Mouse (Mus musculus) small intestine, adult 2 months (tissue): Measurements from ENCODE around the gene Haus2. TPM values are rescaled to one million over a fixed set of nuclear protein-coding genes. Genes with fewer than 3 reads are reported as not detected.

Source experiments
- H3K27ac ChIP-seq: fragments of 200-500 bp; 2 replicates; pipeline ENCODE4 v1.5.1; 2012; ENCODE audit warnings: low read depth, low read length, control low read depth, inconsistent platforms; ENCODE audit not compliant: insufficient read depth
- H3K27me3 ChIP-seq: fragments of 200-500 bp; 2 replicates; pipeline ENCODE4 v1.6.1; 2012; ENCODE audit warnings: mild to moderate bottlenecking, moderate library complexity, low read length, inconsistent platforms; ENCODE audit not compliant: control insufficient read depth, insufficient read depth
- H3K36me3 ChIP-seq: fragments of 200-500 bp; 2 replicates; pipeline ENCODE4 v1.6.1; 2012; ENCODE audit warnings: mild to moderate bottlenecking, low read length, control low read depth, inconsistent platforms; ENCODE audit not compliant: control insufficient read depth, insufficient read depth
- H3K4me1 ChIP-seq: fragments of 200-500 bp; 2 replicates; pipeline ENCODE4 v1.6.1; 2012; ENCODE audit warnings: low read length, inconsistent platforms, mixed read lengths; ENCODE audit not compliant: control insufficient read depth, insufficient read depth, insufficient read length
- H3K4me3 ChIP-seq: fragments of 200-500 bp; 2 replicates; pipeline ENCODE4 v1.5.1; 2012; ENCODE audit warnings: low read depth, mild to moderate bottlenecking, control low read depth, inconsistent platforms, low read length, moderate library complexity
- CTCF ChIP-seq: fragments of 200-500 bp; IDR thresholded peaks from 2 replicates; pipeline ENCODE4 v1.5.1; 2012; ENCODE audit warnings: low read depth, mild to moderate bottlenecking, control low read depth, inconsistent platforms, low read length, moderate library complexity, mixed read lengths; ENCODE audit not compliant: insufficient replicate concordance, insufficient read length; ENCODE audit errors: extremely low read depth
- POLR2A ChIP-seq: fragments of 200-500 bp; IDR thresholded peaks from 2 replicates; pipeline ENCODE4 v1.6.1; 2012; ENCODE audit warnings: low read depth, mild to moderate bottlenecking, control low read depth, inconsistent platforms, low read length, moderate library complexity
- WGBS: fragments of 180-500 bp; shearing (Covaris S2); methylation state at CpG from one replicate; pipeline ENCODE4 v1.1.7; 2018; 5-methylcytosine and 5-hydroxymethylcytosine counted together
- polyA plus RNA-seq: library from polyadenylated mRNA; depleted of rRNA; stranded (reverse); fragments of >200 nt; gene quantifications from 2 replicates; pipeline ENCODE4 v1.2.3, GENCODE M21; 2012

The Haus2 gene
- polyA plus RNA-seq, 1 experiment = 1.6 TPM

- Histone ChIP-seq H3K36me3 (no peaks in the 10 kb centered on the region), H3K4me1 (no peaks in the 10 kb centered on the region), H3K4me3 (no peak overlapping the region), H3K27ac (no peak overlapping the region), H3K27me3 (no peaks in the 10 kb centered on the region)
- WGBS = 75% methylated on average over 8 of the region's 8 CpGs
- TF ChIP-seq POLR2A (no peak), CTCF (no peak)
These were observed 31.7 kb downstream of the Haus2 start for GRCm38 (mm10) chr2:120640835-120641234.

GRCm38 (mm10) chr2:120643836-120644235 is 34.7 kb downstream of the Haus2 start:
- WGBS = 66% methylated on average over 7 of the region's 7 CpGs
- no peaks in the 10 kb centered on the region for H3K4me1 ChIP-seq
- no peak overlapping the region for H3K4me3 ChIP-seq
- H3K36me3 ChIP-seq = no peaks in the 10 kb centered on the region
- no peak overlapping the region for H3K27ac ChIP-seq
- TF ChIP-seq POLR2A = no peak
- TF ChIP-seq CTCF = no peak
- no peaks in the 10 kb centered on the region for H3K27me3 ChIP-seq

- H3K36me3 ChIP-seq = no peaks in the 10 kb centered on the region
- no peaks in the 10 kb centered on the region for H3K4me1 ChIP-seq
- 69% methylated on average over 4 of the region's 4 CpGs for WGBS
- no peak overlapping the region for H3K27ac ChIP-seq
- no peak overlapping the region for H3K4me3 ChIP-seq
- TF ChIP-seq CTCF = no peak
- TF ChIP-seq POLR2A = no peak
- no peaks in the 10 kb centered on the region for H3K27me3 ChIP-seq
These were observed 37.6 kb downstream of the Haus2 start for GRCm38 (mm10) chr2:120646777-120647176.

GRCm38 (mm10) chr2:120652256-120652924 is 43.2 kb downstream of the Haus2 start:
- 68% methylated on average over 7 of the region's 7 CpGs for WGBS
- H3K4me3 ChIP-seq = no peak overlapping the region
- no peaks in the 10 kb centered on the region for H3K27me3 ChIP-seq
- no peak overlapping the region for H3K27ac ChIP-seq
- peaks cover 6% of the 10 kb centered on the region; the same call in 1 of the 2 replicates for H3K4me1 ChIP-seq
- TF ChIP-seq POLR2A (no peak), CTCF (no peak)
- no peaks in the 10 kb centered on the region for H3K36me3 ChIP-seq

- H3K27me3 ChIP-seq = no peaks in the 10 kb centered on the region
- 72% methylated on average over 7 of the region's 7 CpGs for WGBS
- no peak overlapping the region for H3K4me3 ChIP-seq
- peaks cover 6% of the 10 kb centered on the region; the same call in 1 of the 2 replicates for H3K4me1 ChIP-seq
- no peaks in the 10 kb centered on the region for H3K36me3 ChIP-seq
- no peak overlapping the region for H3K27ac ChIP-seq
- TF ChIP-seq CTCF = no peak
These were observed 43.7 kb downstream of the Haus2 start for GRCm38 (mm10) chr2:120652925-120653284.

- WGBS = 79% methylated on average over 2 of the region's 2 CpGs
- peaks cover 6% of the 10 kb centered on the region; the same call in 1 of the 2 replicates for H3K4me1 ChIP-seq
- TF ChIP-seq POLR2A = no peak
- TF ChIP-seq CTCF = no peak
- H3K36me3 ChIP-seq = no peaks in the 10 kb centered on the region
- no peaks in the 10 kb centered on the region for H3K27me3 ChIP-seq
- no peak overlapping the region for H3K4me3 ChIP-seq
- no peak overlapping the region for H3K27ac ChIP-seq
These were observed 45.5 kb downstream of the Haus2 start for GRCm38 (mm10) chr2:120654693-120655092.

GRCm38 (mm10) chr2:120655905-120656304 is 46.7 kb downstream of the Haus2 start:
- WGBS = 81% methylated on average over 5 of the region's 5 CpGs
- H3K36me3 ChIP-seq = no peaks in the 10 kb centered on the region
- H3K27ac ChIP-seq = no peak overlapping the region
- H3K27me3 ChIP-seq = no peaks in the 10 kb centered on the region
- TF ChIP-seq POLR2A (no peak), CTCF (no peak)
- H3K4me1 ChIP-seq = peaks cover 6% of the 10 kb centered on the region; the same call in 1 of the 2 replicates
- H3K4me3 ChIP-seq = no peak overlapping the region
